Mouse (Mus musculus) urinary bladder, postnatal 14 days (tissue): ENCODE results near the gene Aunip.

Experiments used
- DNase-seq: peaks from one replicate; pipeline ENCODE4 v3.0.0; 2021; ENCODE audit warnings: low spot score

Aunip gene

DNA sequence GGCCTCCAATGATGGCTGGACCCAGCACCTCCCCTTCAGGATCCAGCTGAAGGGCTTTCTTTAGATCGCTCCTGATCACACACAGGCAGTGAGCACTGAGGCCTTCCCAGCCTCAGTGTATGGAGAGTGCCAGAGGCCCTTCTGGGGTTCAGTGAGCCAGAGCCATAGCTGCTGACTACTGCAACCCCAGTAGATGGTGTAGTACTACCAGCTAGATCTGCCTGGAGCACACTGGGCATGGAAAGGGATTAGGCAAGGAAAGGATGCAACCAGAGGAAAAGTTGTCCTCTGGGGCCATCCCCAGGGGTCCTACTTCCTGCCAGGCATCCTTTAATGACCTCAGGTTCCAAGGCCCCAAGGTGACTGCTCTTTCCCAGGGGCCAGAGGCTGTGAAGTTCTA, 42.8 kb downstream of the Aunip start:
- DNase-seq = no peak

DNA sequence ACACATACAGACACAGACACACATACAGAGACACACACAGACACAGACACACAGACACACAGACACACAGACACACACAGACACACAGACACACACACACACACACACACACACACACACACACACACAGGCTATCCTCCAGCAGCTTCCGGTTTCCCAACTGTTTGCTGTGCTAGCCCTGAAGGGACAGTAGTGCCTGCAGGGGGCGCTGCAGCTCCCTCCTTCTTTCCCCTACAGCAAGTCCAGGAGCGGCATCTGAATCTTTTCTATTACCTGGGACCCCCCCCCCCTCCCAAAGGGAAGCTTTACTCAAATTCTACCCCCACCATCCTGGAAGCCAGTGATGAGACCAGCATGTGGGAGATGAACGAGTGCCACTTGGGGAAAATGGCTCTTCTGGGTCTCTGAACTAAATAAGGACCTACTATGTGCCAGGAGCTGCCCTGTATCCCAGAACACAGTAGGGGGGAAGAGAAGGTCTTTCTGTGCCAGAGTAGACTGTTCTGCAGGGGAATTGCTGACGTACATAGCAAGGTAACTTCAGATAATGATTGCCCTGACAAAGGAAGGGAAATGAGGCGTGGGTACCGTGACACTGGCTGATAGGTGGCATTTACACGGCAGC, 45.3 kb downstream of the Aunip start:
- peak; percentile 50 for DNase-seq

DNA sequence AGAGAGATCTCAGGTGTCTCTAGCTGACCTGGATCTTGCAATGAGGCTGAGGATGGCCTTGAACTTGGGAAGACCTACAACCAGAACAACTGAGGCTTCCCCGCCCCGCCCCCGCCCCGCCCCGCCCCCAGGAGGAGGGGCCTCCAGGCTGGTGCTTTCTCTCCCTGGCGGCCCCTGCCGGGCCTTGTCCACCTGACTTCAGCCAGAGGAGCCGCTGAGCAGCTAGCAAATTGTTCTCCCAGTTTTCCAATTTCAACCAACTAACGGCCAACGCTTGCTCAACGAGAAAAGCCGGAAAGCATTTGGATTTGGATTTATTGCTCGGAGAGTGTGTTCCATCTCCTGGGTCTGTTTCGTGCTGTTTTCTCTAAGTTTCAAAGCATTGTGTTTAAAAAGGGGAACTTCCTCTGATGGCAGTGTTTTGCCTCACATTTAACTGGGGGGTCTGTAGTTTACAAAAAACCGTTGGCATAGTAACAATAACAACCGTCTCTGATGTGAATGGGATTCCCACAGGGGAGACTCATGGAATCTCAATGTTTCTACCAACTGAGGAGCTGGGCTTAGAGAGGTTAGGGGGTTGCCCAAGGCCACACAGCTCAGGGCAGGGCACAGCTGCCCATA, 46.9 kb downstream of the Aunip start:
- DNase-seq = no peak

DNA sequence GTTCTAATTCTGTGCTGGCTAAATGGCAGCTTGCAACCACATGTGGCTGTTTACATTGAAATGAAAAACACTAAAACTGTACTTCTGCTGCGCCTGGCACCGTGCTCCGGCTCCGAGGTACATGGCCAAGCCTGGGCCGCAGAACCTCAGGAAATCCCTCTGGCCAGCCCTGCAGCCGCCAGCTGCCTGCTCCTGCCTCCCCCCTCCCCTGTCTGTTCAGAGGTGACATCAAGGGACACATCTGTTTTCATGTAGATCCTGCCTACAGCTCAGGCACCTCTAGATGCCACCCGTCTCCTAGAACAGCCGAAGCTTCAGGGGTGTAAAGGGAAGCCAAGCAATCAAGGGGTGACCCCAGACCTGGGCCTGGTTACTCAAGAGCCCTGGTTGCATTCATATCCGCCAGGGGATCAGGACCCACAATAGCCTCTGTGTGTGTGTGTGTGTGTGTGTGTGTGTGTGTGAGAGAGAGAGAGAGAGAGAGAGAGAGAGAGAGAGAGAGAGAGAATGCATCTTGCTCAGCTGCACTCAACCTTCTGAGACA, 47.8 kb downstream of the Aunip start:
- no peak for DNase-seq

DNA sequence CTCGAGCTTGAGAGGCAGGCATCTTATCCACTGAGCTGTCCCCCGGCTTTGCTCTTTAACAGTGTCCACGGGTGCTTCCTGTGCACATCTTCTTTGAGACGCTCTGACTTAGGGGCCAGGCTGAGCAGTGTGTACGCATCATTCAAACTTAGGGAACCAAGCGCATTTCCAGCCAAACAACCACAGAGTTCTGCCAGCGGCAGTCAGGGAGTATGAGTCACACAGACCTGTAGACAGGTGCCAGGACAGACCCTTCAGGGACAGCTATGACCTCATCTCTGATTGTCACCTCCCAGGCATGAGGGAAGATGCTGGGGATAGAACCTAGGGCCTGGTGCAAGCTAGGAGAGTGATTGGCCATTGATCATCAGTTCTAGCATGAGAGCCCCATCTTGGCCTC, 48.4 kb downstream of the Aunip start:
- DNase-seq = no peak

DNA sequence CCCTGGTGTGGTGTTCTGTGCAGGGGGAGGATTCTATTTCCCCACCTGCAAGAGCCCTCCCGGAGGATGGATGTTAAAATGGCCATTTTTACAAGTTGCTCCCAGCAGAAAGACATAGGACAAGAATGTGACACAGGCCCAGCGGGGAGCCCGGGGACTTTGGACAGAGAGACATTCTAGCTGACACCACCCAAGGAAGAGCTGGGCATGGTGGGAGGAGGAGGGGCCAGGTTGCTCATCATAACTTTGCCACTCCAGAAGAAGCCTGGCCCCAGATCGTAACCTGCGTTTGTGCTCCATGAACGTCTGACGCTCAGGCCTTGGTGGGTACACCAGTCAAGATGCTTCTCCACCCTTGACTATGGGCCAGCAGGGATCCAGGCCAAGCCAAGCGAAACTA, 49.9 kb downstream of the Aunip start:
- DNase-seq = no peak

DNA sequence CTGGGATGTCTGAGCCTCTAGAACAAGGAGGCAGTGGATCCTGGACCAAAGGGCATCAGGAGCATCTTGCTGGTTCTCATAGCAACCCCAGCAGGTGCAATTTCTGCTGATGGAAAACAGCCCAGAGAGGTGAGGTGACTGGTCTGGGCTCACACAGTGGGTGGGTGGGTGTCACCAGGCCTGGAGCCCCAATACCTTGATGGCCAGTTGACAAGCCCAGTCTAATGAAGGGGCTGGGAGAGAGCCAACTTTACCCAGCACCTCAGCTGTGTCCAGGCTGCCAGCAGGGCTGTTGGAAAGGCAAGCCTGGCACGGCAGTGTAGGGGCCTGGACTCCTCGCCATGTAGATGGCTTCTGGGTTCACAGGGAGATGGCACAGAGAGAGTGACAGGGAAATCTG, 51.2 kb downstream of the Aunip start:
- no peak for DNase-seq

DNA sequence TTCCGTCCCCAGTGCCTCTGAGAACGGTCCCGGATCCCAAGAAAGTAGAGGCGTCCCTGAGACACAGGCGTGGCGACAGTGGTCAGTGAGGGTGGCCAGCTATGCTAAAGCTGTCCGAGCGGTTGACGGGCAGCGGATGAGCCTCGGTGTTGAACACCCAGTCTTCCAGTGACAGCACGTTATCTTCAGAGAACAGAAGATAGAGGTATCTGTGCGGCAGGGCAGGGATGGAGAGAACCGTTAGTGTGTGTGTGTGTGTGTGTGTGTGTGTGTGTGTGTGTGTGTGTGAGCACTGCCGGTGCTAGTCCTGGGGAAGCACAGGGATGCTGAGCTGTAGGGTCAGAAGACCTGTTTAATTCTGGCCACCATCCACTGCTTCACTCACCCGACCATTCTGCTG, 52.8 kb downstream of the Aunip start:
- DNase-seq = no peak

DNA sequence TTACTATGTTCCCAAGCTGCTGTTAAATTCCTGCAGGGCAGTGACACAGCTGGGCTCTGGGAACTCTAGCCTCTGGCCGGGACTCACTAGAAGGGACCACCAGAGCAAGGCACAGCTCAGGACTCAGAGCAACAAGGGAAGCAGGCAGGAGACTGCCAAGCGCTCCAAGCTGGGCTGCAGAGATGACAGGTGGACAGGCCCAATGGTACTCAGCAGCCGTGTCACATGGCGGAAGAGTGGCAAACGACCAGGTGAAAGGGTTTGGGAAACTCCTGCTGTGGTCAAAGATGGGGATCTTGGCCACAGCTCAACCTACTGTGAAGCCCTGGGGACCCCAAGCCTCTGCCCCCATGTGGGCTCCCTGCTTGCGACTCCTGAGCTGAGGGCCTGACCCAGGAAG, 53.3 kb downstream of the Aunip start:
- no peak for DNase-seq

DNA sequence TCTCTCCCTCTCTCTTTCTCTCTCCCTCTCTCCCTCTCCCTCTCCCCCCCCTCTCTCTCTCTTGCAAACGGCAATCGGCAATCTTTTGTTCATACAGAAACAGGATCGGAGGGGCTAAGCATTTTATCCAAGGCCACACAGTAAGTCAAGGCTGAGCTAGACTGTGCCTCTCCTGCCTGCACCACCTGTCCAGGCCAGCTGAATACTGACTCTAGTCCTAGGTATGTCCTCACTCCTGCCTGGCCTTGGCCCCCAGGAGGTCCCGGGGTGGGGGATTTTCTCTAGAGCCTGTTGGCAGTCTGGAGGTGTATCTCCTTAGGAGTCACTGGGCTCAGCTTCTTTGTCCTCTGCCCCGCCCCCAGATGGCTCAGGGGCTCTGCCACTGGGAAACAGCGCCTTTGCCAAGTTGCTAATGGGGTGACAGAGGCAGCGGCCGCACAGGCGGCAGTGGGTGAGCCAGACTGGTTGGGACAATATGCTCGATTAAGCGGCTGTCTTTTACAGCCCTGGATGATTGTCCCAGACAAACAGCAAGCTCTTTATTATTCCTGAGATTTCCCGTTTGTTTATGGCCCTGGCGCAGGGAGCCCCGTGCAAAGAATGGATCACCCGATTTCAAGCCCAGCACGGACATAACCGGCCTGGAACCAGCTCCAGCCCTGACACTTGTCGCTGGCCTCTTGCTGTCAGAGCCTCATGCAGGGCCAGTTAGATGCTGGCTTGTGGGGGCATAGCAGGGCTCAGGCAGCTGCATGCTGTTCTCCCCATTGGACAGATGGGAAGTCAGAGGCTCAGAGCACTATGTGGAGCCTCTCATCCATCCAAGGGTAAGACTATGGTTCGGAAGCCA, 56.8 kb downstream of the Aunip start:
- no peak for DNase-seq

DNA sequence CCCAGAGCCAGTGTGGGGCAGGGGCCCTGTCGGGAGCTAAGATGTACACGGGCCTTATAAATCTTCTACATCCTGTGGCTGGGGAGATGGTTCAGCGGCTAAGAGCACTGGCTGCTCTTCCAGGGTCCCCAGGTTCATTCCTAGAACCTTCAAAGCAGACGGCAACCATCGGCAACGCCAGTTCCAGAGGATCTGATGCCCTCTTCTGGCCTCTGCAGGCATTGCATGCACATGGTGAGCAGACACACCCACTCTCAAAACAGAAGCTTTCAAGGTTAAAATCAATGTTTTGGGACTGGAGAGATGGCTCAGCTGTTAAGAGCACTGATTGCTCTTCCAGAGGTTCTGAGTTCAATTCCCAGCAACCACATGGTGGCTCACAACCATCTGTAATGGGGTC, 58.4 kb downstream of the Aunip start:
- no peak for DNase-seq

DNA sequence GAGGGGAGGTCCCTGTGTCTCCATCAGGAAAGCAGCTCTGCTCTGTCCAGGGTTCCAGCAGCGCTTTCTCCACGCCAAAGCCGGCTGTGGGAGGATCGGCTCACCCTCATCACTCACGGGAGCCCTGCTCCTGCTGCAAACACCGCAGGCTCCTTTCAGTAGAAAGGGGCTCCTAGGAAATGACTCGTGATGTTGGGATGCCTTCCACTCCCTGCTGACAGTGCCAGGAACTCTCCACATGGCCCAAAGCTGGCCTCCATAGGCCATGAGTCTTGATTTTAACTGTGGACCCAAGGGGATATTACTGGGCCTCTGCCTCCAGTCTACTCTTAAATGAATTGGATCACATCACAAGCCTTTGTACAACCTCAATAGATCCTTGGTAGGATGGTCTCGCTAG, 59.0 kb downstream of the Aunip start:
- DNase-seq = no peak

DNA sequence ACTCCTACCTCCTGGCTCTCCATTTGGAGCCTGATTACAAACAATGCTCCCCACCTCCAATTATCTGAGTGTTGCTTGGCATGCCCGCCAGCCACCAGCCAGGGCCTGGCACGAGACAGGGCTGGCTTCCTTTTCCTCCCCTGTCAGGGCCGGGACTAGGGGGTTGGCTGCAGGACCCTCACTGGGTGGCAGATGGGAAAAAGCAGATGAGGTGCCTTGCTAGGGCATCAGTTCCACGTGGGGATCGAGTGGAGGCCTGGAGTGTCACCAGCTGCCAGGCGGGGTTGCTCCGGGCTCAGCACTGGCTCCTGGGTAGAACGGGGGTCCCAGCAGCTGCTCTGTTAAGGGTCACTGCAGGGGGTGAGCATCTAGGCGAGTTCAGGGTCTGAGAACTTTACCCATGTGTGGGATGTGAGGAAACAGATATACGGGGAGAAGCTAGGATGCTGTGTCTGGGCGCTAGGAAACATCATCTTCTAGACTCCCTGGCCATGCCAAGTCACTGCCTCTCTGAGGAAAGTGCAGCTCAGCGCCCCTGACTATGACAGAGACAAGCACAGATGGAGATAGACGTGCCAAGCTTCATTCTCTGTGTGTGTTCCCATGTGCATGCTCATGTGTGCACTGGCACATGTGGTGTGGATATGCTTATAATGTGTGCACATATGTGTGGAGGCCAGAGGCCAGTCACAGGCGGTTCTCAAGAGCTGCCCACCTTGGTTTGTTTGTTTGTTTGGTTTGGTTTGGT, 60.1 kb downstream of the Aunip start:
- no peak for DNase-seq

DNA sequence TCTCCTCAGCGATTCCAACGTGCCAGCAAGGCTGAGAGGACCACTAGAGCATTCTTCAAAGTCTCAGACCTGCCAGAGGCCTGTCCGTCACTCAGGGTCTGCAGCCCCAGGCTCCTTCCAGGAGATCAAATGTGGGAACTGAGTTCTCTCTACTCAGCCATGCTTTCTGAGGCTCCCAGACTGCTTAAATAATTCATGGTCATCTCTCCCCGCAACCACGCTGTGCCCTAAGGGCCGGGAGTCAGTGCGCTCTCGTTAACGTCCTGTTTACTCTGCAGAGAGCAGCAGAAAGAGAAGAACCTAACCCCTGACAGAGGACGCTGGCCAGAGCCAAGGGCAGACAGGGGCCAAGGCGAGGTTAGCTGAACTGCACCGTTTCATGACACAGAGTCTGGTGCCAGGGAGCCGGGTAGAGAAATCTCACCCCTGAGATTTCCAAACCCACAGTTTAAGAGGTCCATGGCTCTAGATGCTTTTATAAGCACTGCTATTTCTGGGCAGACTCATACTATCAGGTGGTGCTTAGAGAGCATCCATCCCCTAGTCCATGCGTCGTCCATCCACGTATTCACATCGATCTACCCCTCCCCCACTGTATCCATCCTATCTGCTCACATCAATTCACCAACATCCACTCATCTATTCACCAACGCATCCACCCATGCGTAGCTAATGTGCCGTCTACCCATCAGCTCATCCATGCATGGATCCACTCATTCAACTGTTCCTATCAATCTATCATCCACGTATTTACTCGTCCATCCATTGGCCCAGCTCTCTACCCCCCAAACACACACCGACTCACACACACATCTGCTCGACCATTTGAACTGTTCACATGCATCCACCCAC, 61.9 kb downstream of the Aunip start:
- no peak for DNase-seq
